Mouse (Mus musculus) cerebellum, adult 9-10 months (tissue): ENCODE measurements at regions not wholly inside any gene's neighbourhood (a gene's known extent, or its start where the extent isn't known, plus 50 kb on each side); places are given as distances from the start of the nearest gene placed in this dataset.
"Not testable (repeated sequence)": the region's sequence is repeated elsewhere in the genome, so short reads cannot be mapped to it uniquely, and the experiment has no call there.

Experiments used
- DNase-seq: peaks from one replicate; pipeline ENCODE4 v3.0.0; 2022

- no peak for DNase-seq
Measured at GRCm38 (mm10) chr11:7794206-7794605, 580.5 kb upstream of the Igfbp3 start.

DNA sequence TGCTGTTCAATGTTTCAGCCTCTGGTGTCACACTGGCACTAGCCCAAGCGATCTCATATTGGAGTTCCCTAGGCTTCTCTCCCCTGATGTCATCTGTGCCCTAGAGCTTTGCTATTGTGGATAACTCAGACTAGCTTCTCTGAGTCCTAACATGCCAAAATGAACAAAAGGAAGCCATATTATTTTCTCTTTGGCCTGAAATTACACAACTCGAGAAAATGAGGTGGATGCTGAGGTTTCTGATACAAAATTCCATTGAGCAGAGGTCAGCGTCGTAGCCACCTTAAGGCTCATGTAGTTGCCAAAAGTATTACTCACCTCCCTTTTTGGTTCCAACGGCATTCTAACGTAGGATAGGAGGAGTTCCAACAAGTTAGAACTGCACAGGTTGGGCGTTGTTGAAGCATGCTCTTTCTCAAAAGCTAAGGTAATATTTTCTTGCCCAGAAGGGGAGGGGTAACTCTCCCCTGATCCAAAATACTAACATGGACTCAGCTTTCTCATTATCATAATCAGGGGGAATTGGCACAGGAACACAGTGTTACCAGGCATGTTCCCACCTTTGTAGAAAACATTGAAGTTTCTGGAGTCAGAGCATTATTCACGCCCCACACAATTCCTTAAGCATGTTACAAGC, 566.9 kb upstream of the Igfbp3 start:
- DNase-seq, result no peak

GRCm38 (mm10) chr11:7775361-7775760, 561.6 kb upstream of the Igfbp3 start:
- not testable (repeated sequence) for DNase-seq

GRCm38 (mm10) chr11:7765303-7765702, 551.6 kb upstream of the Igfbp3 start:
- DNase-seq, result no peak

DNA sequence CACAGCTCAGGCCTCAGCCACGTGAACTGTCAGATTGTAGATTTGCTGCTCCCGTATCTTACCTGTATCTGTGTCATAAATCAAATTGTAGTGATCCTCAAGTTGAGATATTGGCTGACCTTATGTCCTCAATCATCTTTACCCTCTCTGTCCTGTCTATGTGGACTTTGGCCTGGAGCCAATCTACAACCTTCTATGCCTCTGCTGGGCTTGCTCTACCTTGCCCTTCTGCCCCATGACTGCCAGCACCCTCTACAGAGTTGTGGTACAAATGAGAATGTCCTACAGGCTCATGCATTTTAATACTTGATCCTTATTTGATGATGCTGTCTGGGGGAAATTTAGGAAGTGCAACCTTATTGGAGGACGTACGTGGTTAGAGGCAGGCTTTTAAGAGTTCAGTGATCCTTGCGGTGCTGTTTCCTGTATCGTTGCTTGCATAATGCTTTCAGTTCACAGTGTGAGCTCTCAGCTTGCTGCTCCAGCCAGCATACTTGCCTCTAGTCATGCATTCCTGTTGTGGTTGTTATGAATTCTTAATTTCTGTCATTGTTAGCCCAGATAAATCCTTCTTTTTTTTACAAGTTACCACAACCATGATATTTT, 545.2 kb upstream of the Igfbp3 start:
- DNase-seq, result no peak
